Mouse (Mus musculus): ENCODE measurements at regions not wholly inside any gene's neighbourhood (a gene's known extent, or its start where the extent isn't known, plus 50 kb on each side); places are given as distances from the start of the nearest gene placed in this dataset.

DNA sequence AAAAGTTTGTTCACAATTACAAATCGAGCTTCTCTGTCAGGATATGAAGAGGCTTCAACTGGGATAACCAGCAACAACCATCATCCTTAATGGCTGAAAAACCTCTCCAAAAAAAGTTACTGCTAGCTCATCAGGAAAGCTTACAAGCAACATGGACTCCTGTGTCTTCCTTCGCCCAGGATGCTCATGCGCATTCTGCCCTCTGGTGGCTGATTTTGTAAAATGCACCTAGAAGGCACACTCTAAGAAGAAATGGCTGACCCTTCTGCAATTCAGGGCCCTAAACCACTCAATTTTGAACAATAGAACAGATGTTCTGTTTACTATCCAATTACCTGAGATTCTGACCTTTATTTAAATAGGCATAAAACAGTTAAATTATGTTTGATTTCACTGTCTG, 115.0 kb upstream of the Fam204a start:
- TF ChIP-seq CTCF (IDR thresholded peaks at IDR 0.05; ENCODE audit: borderline replicate concordance, insufficient read depth, low read depth, low read length): peak; percentile 58
- TF ChIP-seq POLR2A (IDR thresholded peaks at IDR 0.05; ENCODE audit: borderline replicate concordance, insufficient read depth, low read length): no peak
